Mouse (Mus musculus): ENCODE results near the gene Psenen. TPM values are rescaled to one million over a fixed set of nuclear protein-coding genes. Genes with fewer than 3 reads are reported as not detected.

Gene Psenen
- polyA plus RNA-seq, 1 experiment from 2014 or later: 104 TPM

GRCm38 (mm10) chr7:30544327-30544726, 19.1 kb downstream of the Psenen start:
- Histone ChIP-seq H3K9ac (no peak overlapping the region), H3K4me3 (ENCODE audit: low read depth, low read length) (no peak overlapping the region), H3K27me3 (ENCODE audit: insufficient read depth, low read length) (no peaks in the 10 kb centered on the region), H3K27ac (ENCODE audit: low read depth) (no peak overlapping the region), H3K4me1 (ENCODE audit: insufficient read depth) (no peaks in the 10 kb centered on the region), H3K4me2 (no peak overlapping the region), H3K9me3 (ENCODE audit: low read depth, low read length) (no peaks in the 10 kb centered on the region), H3K36me3 (ENCODE audit: insufficient read depth) (peaks cover 77% of the 10 kb centered on the region)
- no peak for TF ChIP-seq CTCF (IDR thresholded peaks at IDR 0.05; ENCODE audit: low read depth)
- WGBS: 77% methylated on average over 2 of the region's 2 CpGs
- ATAC-seq (ENCODE audit: insufficient read depth) (no peak), DNase-seq (no peak)

- no peak overlapping the region for H3K9ac ChIP-seq
- H3K36me3 ChIP-seq (ENCODE audit: insufficient read depth): peaks cover 57% of the 10 kb centered on the region
- no peaks in the 10 kb centered on the region for H3K4me1 ChIP-seq (ENCODE audit: insufficient read depth)
- H3K4me2 ChIP-seq: no peak overlapping the region
- no peak overlapping the region for H3K4me3 ChIP-seq (ENCODE audit: low read depth, low read length)
- ATAC-seq (ENCODE audit: insufficient read depth): no peak
- DNase-seq: no peak
- H3K27me3 ChIP-seq (ENCODE audit: insufficient read depth, low read length): no peaks in the 10 kb centered on the region
- TF ChIP-seq CTCF (IDR thresholded peaks at IDR 0.05; ENCODE audit: low read depth): no peak
- 83% methylated on average over 7 of the region's 7 CpGs for WGBS
- no peaks in the 10 kb centered on the region for H3K9me3 ChIP-seq (ENCODE audit: low read depth, low read length)
- H3K27ac ChIP-seq (ENCODE audit: low read depth): no peak overlapping the region
Observed at GRCm38 (mm10) chr7:30540572-30540971, 22.9 kb downstream of the Psenen start.

- Histone ChIP-seq H3K4me1 (ENCODE audit: insufficient read depth) (peaks cover 15% of the 10 kb centered on the region; the same call in 1 of the 2 replicates), H3K4me2 (peak within 1 kb of the TSS; percentile 92), H3K9me3 (ENCODE audit: low read depth, low read length) (no peaks in the 10 kb centered on the region), H3K4me3 (ENCODE audit: low read depth, low read length) (peak within 1 kb of the TSS; percentile 65), H3K27ac (ENCODE audit: low read depth) (peak within 1 kb of the TSS; percentile 50), H3K9ac (peak within 1 kb of the TSS; percentile 69), H3K36me3 (ENCODE audit: insufficient read depth) (peaks cover 40% of the 10 kb centered on the region), H3K27me3 (ENCODE audit: insufficient read depth, low read length) (no peaks in the 10 kb centered on the region)
- TF ChIP-seq CTCF (IDR thresholded peaks at IDR 0.05; ENCODE audit: low read depth): no peak
- ATAC-seq (ENCODE audit: insufficient read depth) (peak; percentile 89), DNase-seq (peak; percentile 99)
- WGBS: under 1% methylated on average over 68 of the region's 84 CpGs
Observed at GRCm38 (mm10) chr7:30534633-30535577, 28.5 kb downstream of the Psenen start, which contains the start of gene Arhgap33. Gene Arhgap33, minus strand, starts transcription at chr7:30535060.

- WGBS: 10% methylated on average over 24 of the region's 26 CpGs
Observed at GRCm38 (mm10) chr7:30533941-30534632, 29.3 kb downstream of the Psenen start.

GRCm38 (mm10) chr7:30532931-30533330, 30.5 kb downstream of the Psenen start:
- Histone ChIP-seq H3K9ac (peak overlapping the region; percentile 13), H3K27ac (ENCODE audit: low read depth) (peak overlapping the region; percentile 22; the same call in 1 of the 2 replicates), H3K4me3 (ENCODE audit: low read depth, low read length) (no peak overlapping the region), H3K4me1 (ENCODE audit: insufficient read depth) (peaks cover 15% of the 10 kb centered on the region; the same call in 1 of the 2 replicates), H3K27me3 (ENCODE audit: insufficient read depth, low read length) (no peaks in the 10 kb centered on the region), H3K9me3 (ENCODE audit: low read depth, low read length) (no peaks in the 10 kb centered on the region), H3K36me3 (ENCODE audit: insufficient read depth) (peaks cover 47% of the 10 kb centered on the region), H3K4me2 (peak overlapping the region; percentile 40; the same call in 1 of the 2 replicates)
- DNase-seq (peak; percentile 63), ATAC-seq (ENCODE audit: insufficient read depth) (peak; percentile 28; the same call in 1 of the 2 replicates)
- no peak for TF ChIP-seq CTCF (IDR thresholded peaks at IDR 0.05; ENCODE audit: low read depth)
- 15% methylated on average over 8 of the region's 8 CpGs for WGBS

More at GRCm38 (mm10) chr7:30533941-30534632, 29.3 kb downstream of the Psenen start:
- ATAC-seq (ENCODE audit: insufficient read depth) (peak; percentile 50; the same call in 1 of the 2 replicates), DNase-seq (peak; percentile 42)
- Histone ChIP-seq H3K9me3 (ENCODE audit: low read depth, low read length) (no peaks in the 10 kb centered on the region), H3K4me3 (ENCODE audit: low read depth, low read length) (peak overlapping the region; percentile 65), H3K4me1 (ENCODE audit: insufficient read depth) (peaks cover 15% of the 10 kb centered on the region; the same call in 1 of the 2 replicates), H3K27ac (ENCODE audit: low read depth) (peak overlapping the region; percentile 50), H3K9ac (peak overlapping the region; percentile 69), H3K27me3 (ENCODE audit: insufficient read depth, low read length) (no peaks in the 10 kb centered on the region), H3K4me2 (peak overlapping the region; percentile 92), H3K36me3 (ENCODE audit: insufficient read depth) (peaks cover 41% of the 10 kb centered on the region)
- no peak for TF ChIP-seq CTCF (IDR thresholded peaks at IDR 0.05; ENCODE audit: low read depth)

- no peak overlapping the region for H3K27ac ChIP-seq (ENCODE audit: low read depth)
- ATAC-seq (ENCODE audit: insufficient read depth) (no peak), DNase-seq (no peak)
- no peak overlapping the region for H3K4me3 ChIP-seq (ENCODE audit: low read depth, low read length)
- TF ChIP-seq CTCF (IDR thresholded peaks at IDR 0.05; ENCODE audit: low read depth): no peak
- H3K27me3 ChIP-seq (ENCODE audit: insufficient read depth, low read length): no peaks in the 10 kb centered on the region
- no peak overlapping the region for H3K9ac ChIP-seq
- peaks cover 20% of the 10 kb centered on the region for H3K4me1 ChIP-seq (ENCODE audit: insufficient read depth)
- no peak overlapping the region for H3K4me2 ChIP-seq
- WGBS: 78% methylated on average over 9 of the region's 9 CpGs
- H3K9me3 ChIP-seq (ENCODE audit: low read depth, low read length): no peaks in the 10 kb centered on the region
- peaks cover 59% of the 10 kb centered on the region for H3K36me3 ChIP-seq (ENCODE audit: insufficient read depth)
Observed at GRCm38 (mm10) chr7:30531291-30531815, 32.1 kb downstream of the Psenen start.

Data from lung, embryonic 14.5 days (tissue).